Mouse (Mus musculus): ENCODE data around the gene 4933406M09Rik. TPM values are rescaled to one million over a fixed set of nuclear protein-coding genes. Genes with fewer than 3 reads are reported as not detected.

4933406M09Rik gene
- polyA plus RNA-seq (2017; shearing (Covaris generic)) = not detected

GRCm38 (mm10) chr1:134385666-134386065 lies at the start of gene 4933406M09Rik:
Gene 4933406M09Rik, plus strand, starts transcription at chr1:134385940.

GRCm38 (mm10) chr1:134361857-134362212 lies 23.9 kb upstream of the 4933406M09Rik start, which contains the start of gene Tmem183a:
Gene Tmem183a, minus strand, starts transcription at chr1:134361979.

GRCm38 (mm10) chr1:134405509-134406413 lies 20.0 kb downstream of the 4933406M09Rik start, which contains the start of gene Cyb5r1:
Gene Cyb5r1, plus strand, starts transcription at chr1:134405559.

GRCm38 (mm10) chr1:134415168-134415831 lies 29.6 kb downstream of the 4933406M09Rik start, which contains the start of gene Adipor1:
Gene Adipor1, plus strand, starts transcription at chr1:134415378.

Other genes starting within 250 kb of the 4933406M09Rik start
- gene Chil1, start 203.8 kb upstream of the 4933406M09Rik start, polyA plus RNA-seq (2017; shearing (Covaris generic)) = 0.51 TPM
- 0.15 TPM for gene Mybph, start 192.5 kb upstream of the 4933406M09Rik start, polyA plus RNA-seq (2017; shearing (Covaris generic))
- gene Adora1, start 150.5 kb upstream of the 4933406M09Rik start, polyA plus RNA-seq (2017; shearing (Covaris generic)) = not detected
- not detected for gene Myog, start 96.0 kb upstream of the 4933406M09Rik start, polyA plus RNA-seq (2017; shearing (Covaris generic))
- not detected for gene Ppfia4, start 53.0 kb upstream of the 4933406M09Rik start, polyA plus RNA-seq (2017; shearing (Covaris generic))
- gene Tmem183a, start 24.0 kb upstream of the 4933406M09Rik start, polyA plus RNA-seq (2017; shearing (Covaris generic)) = 52.0 TPM
- 34.5 TPM for gene Cyb5r1, start 19.6 kb downstream of the 4933406M09Rik start, polyA plus RNA-seq (2017; shearing (Covaris generic))
- 25.0 TPM for gene Adipor1, start 29.4 kb downstream of the 4933406M09Rik start, polyA plus RNA-seq (2017; shearing (Covaris generic))
- gene Klhl12, start 69.6 kb downstream of the 4933406M09Rik start, polyA plus RNA-seq (2017; shearing (Covaris generic)) = 16.6 TPM
- 58.4 TPM for gene Rabif, start 108.7 kb downstream of the 4933406M09Rik start, polyA plus RNA-seq (2017; shearing (Covaris generic))
- not detected for gene Mgat4e, start 163.7 kb downstream of the 4933406M09Rik start, polyA plus RNA-seq (2017; shearing (Covaris generic))
- 14.3 TPM for gene Kdm5b, start 174.2 kb downstream of the 4933406M09Rik start, polyA plus RNA-seq (2017; shearing (Covaris generic))